Mouse (Mus musculus): ENCODE results near the gene Ube2m.

The Ube2m gene

GRCm38 (mm10) chr7:13034148-13034977 is 3.7 kb downstream of the Ube2m start, which contains the start of gene Chmp2a:
TSS of gene Chmp2a (minus strand) at chr7:13034807.
- in situ Hi-C loops (cut with MseI, MboI), result no loop called here

GRCm38 (mm10) chr7:13033451-13034147 is 4.5 kb downstream of the Ube2m start:
- in situ Hi-C loops (cut with MseI, MboI), result no loop called here

GRCm38 (mm10) chr7:13032541-13032940 is 5.5 kb downstream of the Ube2m start:
- in situ Hi-C loops (cut with MseI, MboI), result no loop called here

- in situ Hi-C loops (cut with MseI, MboI), result no loop called here
These were observed 6.1 kb downstream of the Ube2m start for GRCm38 (mm10) chr7:13031983-13032382.

GRCm38 (mm10) chr7:13031069-13031468 is 7.0 kb downstream of the Ube2m start:
- in situ Hi-C loops (cut with MseI, MboI), result no loop called here

- in situ Hi-C loops (cut with MseI, MboI), result no loop called here
These were observed 9.1 kb downstream of the Ube2m start for GRCm38 (mm10) chr7:13028986-13029385.

- in situ Hi-C loops (cut with MseI, MboI), result no loop called here
These were observed 12.5 kb downstream of the Ube2m start for GRCm38 (mm10) chr7:13025511-13026112.

GRCm38 (mm10) chr7:13024805-13025204 is 13.3 kb downstream of the Ube2m start:
- in situ Hi-C loops (cut with MseI, MboI), result no loop called here

GRCm38 (mm10) chr7:13023928-13024731 is 13.9 kb downstream of the Ube2m start:
- in situ Hi-C loops (cut with MseI, MboI), result no loop called here

GRCm38 (mm10) chr7:13022773-13023535 is 15.1 kb downstream of the Ube2m start:
- in situ Hi-C loops (cut with MseI, MboI), result no loop called here

- in situ Hi-C loops (cut with MseI, MboI), result no loop called here
These were observed 22.9 kb downstream of the Ube2m start for GRCm38 (mm10) chr7:13015217-13015616.

- in situ Hi-C loops (cut with MseI, MboI), result no loop called here
These were observed 23.7 kb downstream of the Ube2m start for GRCm38 (mm10) chr7:13014275-13014839.

- in situ Hi-C loops (cut with MseI, MboI), result no loop called here
These were observed 24.4 kb downstream of the Ube2m start for GRCm38 (mm10) chr7:13013671-13014070.

- in situ Hi-C loops (cut with MseI, MboI), result no loop called here
These were observed 27.8 kb downstream of the Ube2m start, which contains the start of gene Zbtb45 for GRCm38 (mm10) chr7:13010005-13010908. TSS of gene Zbtb45 (minus strand) at chr7:13010034.

- in situ Hi-C loops (cut with MseI, MboI), result loop anchor here in 1 of 2 experiments (5.0 kb wide), 1 partner anchor 38 kb away; no protein-coding TSS in a partner anchor
These were observed 28.7 kb downstream of the Ube2m start for GRCm38 (mm10) chr7:13009143-13010004.

GRCm38 (mm10) chr7:13007341-13008092 is 30.6 kb downstream of the Ube2m start:
- in situ Hi-C loops (cut with MseI, MboI), result loop anchor here in 1 of 2 experiments (5.0 kb wide), 1 partner anchor 40 kb away; no protein-coding TSS in a partner anchor

GRCm38 (mm10) chr7:13006531-13006930 is 31.5 kb downstream of the Ube2m start:
- in situ Hi-C loops (cut with MseI, MboI), result loop anchor here in 1 of 2 experiments (5.0 kb wide), 1 partner anchor 41 kb away; no protein-coding TSS in a partner anchor

Measured in mouse trophoblast stem cell (cell line).